Mouse (Mus musculus) midbrain, postnatal 0 days (tissue): ENCODE results near the gene Susd6. TPM values are rescaled to one million over a fixed set of nuclear protein-coding genes. Genes with fewer than 3 reads are reported as not detected.
A peak's percentile ranks its signal among the peaks of the same experiment; 100 is the strongest.

Experiments
- ATAC-seq: fragments of 200-750 bp; cut with Nextera tagmentation; 2 replicates; pipeline ENCODE4 v1.8.0; 2017; ENCODE audit warnings: moderate number of reproducible peaks, mild to moderate bottlenecking, moderate TSS enrichment, moderate library complexity; ENCODE audit not compliant: low FRiP score
- DNase-seq: peaks from one replicate; pipeline ENCODE4 v3.0.0-alpha.2; 2015; ENCODE audit warnings: low spot score
- H3K27ac ChIP-seq: fragments of 300-500 bp; sonication (generic); 2 replicates; pipeline ENCODE4 v1.5.1; 2014; ENCODE audit warnings: low read depth, mild to moderate bottlenecking, low read length, mixed read lengths
- H3K27me3 ChIP-seq: fragments of 300-500 bp; sonication (generic); 2 replicates; pipeline ENCODE4 v1.6.1; 2014; ENCODE audit warnings: low read length, control low read depth, mixed read lengths; ENCODE audit not compliant: insufficient read depth
- H3K36me3 ChIP-seq: fragments of 300-500 bp; sonication (generic); 2 replicates; pipeline ENCODE4 v1.6.1; 2014; ENCODE audit warnings: low read length, control low read depth, mixed read lengths; ENCODE audit not compliant: insufficient read depth
- H3K4me1 ChIP-seq: fragments of 300-500 bp; sonication (generic); 2 replicates; pipeline ENCODE4 v1.6.1; 2014; ENCODE audit warnings: mild to moderate bottlenecking, control low read depth, antibody characterized with exemption, low read length, mixed read lengths; ENCODE audit not compliant: insufficient read depth
- H3K4me2 ChIP-seq: fragments of 300-500 bp; sonication (generic); 2 replicates; pipeline ENCODE4 v1.6.1; 2014; ENCODE audit warnings: low read depth, mild to moderate bottlenecking, low read length, mixed read lengths; ENCODE audit not compliant: poor library complexity, severe bottlenecking
- H3K4me3 ChIP-seq: fragments of 300-500 bp; sonication (generic); 2 replicates; pipeline ENCODE4 v1.5.1; 2014; ENCODE audit warnings: low read depth, mild to moderate bottlenecking, low read length, moderate library complexity
- H3K9ac ChIP-seq: fragments of 300-500 bp; sonication (generic); replicated peaks from 2 replicates; pipeline ENCODE4 v1.6.1; 2014; ENCODE audit warnings: mild to moderate bottlenecking, low read length, moderate library complexity, mixed read lengths; ENCODE audit not compliant: poor library complexity, severe bottlenecking
- H3K9me3 ChIP-seq: fragments of 300-500 bp; sonication (generic); 2 replicates; pipeline ENCODE4 v1.6.1; 2016; ENCODE audit warnings: low read length, control low read depth
- CTCF ChIP-seq: IDR thresholded peaks from 2 replicates; pipeline ENCODE4 v1.5.1; 2016; ENCODE audit warnings: antibody characterized with exemption, mild to moderate bottlenecking
- WGBS: fragments of 180-500 bp; shearing (Covaris S2); extraction: QIAGEN DNeasy Blood & Tissue Kit; methylation state at CpG from one replicate; pipeline ENCODE4 v1.1.7; 2014; 5-methylcytosine and 5-hydroxymethylcytosine counted together
- polyA plus RNA-seq: library from polyadenylated mRNA; unstranded; fragments of >200 nt; fragmentation: Nextera tagmentation; extraction: Ambion mirVana; gene quantifications from 2 replicates; pipeline ENCODE4 v1.2.1, GENCODE M21; 2015
- total RNA-seq: library from RNA; depleted of rRNA; stranded (reverse); fragments of >200 nt; gene quantifications from 2 replicates; pipeline ENCODE4 v1.2.3, GENCODE M21; 2014

Susd6 gene
- total and polyA plus RNA-seq, 2 experiments from 2014 or later: 7.4 to 17.3 TPM

DNA sequence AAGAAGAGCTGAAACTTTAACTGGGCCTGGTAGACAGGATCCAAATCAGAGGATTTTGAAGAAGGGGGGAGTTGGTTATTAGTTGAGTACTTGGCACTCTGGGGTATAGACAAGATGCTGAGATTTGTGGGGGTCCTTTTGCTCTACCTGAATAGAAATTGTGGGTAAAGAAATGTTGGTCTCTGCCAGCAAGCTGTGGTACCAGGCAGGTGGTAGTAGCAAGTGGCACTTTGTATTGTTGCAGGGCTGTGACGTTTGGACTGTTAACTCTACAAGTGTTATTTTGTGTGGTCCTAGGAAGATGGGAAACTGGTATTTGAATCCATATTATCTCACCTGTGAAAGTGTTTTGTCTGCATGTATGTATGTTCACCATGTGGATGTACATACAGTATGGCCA lies 55.6 kb downstream of the Susd6 start:
- Histone ChIP-seq H3K4me3 (no peak overlapping the region), H3K27me3 (no peaks in the 10 kb centered on the region), H3K4me2 (no peak overlapping the region), H3K27ac (no peak overlapping the region), H3K4me1 (no peaks in the 10 kb centered on the region), H3K9ac (no peak overlapping the region), H3K9me3 (no peaks in the 10 kb centered on the region), H3K36me3 (no peaks in the 10 kb centered on the region)
- WGBS: 94% methylated on average over 1 of the region's 1 CpGs
- DNase-seq (no peak), ATAC-seq (no peak)
- no peak for TF ChIP-seq CTCF

DNA sequence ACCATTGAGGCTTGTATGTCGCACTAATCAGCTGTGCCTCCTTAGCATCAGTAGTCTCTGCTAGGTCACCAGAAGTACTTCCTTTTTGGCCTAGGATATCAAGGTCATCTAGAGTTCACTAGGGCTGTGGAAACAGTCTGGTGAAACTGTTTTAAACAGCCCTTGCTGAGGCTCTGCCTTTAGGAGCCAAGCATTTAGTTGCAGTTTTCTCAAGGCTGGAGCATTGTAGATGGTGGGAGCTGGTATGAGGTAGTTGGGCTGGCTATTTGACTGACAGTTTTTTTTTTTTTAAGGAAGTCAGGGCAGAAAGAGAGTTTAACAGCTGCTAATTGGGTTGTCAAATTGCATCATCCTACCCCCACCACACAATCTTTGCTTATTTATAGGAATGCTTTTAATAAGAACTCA lies 56.6 kb downstream of the Susd6 start:
- 91% methylated on average over 1 of the region's 1 CpGs for WGBS
- Histone ChIP-seq H3K4me2 (no peak overlapping the region), H3K27me3 (no peaks in the 10 kb centered on the region), H3K27ac (no peak overlapping the region), H3K4me1 (no peaks in the 10 kb centered on the region), H3K4me3 (no peak overlapping the region), H3K36me3 (no peaks in the 10 kb centered on the region), H3K9me3 (no peaks in the 10 kb centered on the region), H3K9ac (no peak overlapping the region)
- no peak for TF ChIP-seq CTCF
- ATAC-seq (no peak), DNase-seq (no peak)

DNA sequence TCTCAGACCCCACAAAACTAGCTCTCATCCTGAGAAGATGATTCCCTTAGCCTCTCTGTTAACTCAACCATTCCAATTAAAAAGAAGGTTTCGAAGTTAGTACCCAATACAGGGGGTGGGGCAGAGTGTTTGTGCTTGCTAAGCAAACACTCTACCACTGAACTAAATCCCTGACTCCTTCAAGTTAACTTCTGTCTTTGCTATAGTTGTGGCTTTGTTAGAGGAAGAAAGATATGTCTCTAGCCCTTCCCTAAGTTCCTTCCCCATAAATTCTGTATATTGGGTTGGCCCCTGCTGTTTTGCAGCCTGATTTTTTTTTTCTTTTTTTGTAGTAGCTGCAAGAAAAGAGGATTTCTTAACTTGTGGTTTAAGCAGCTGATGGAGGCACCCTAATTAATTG lies 61.7 kb downstream of the Susd6 start:
- no peaks in the 10 kb centered on the region for H3K4me1 ChIP-seq

DNA sequence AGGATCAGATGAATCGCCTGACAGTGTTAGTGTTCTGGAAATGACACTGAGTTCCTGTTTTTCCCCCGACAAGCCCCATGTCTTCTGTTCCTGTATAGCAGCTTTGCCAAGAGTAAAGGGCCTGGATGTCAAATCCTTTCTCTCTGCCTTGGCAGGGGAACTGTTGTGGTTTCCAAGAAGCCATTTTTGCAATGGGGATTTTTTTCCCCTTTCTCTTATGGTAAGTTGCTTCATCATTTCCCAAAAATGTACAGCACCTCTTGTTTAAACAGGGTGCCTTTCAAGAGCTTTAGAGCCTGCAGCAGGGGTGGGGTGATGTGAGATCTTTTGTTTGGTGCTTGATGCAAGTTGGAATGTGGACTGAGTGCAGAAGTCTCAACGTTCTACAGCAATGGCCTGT lies 63.4 kb downstream of the Susd6 start:
- Histone ChIP-seq H3K36me3 (no peaks in the 10 kb centered on the region), H3K4me2 (no peak overlapping the region), H3K27me3 (no peaks in the 10 kb centered on the region), H3K9ac (no peak overlapping the region), H3K9me3 (no peaks in the 10 kb centered on the region), H3K27ac (no peak overlapping the region), H3K4me3 (no peak overlapping the region), H3K4me1 (no peaks in the 10 kb centered on the region)
- WGBS: 58% methylated on average over 3 of the region's 3 CpGs
- DNase-seq (peak; percentile 42), ATAC-seq (no peak)
- no peak for TF ChIP-seq CTCF

More for the DNA sequence above, 61.7 kb downstream of the Susd6 start:
- no peaks in the 10 kb centered on the region for H3K36me3 ChIP-seq
- H3K27ac ChIP-seq: no peak overlapping the region
- H3K4me2 ChIP-seq: no peak overlapping the region
- H3K9me3 ChIP-seq: no peaks in the 10 kb centered on the region
- ATAC-seq (no peak), DNase-seq (no peak)
- WGBS: 94% methylated on average over 1 of the region's 1 CpGs
- H3K9ac ChIP-seq: no peak overlapping the region
- H3K27me3 ChIP-seq: no peaks in the 10 kb centered on the region
- TF ChIP-seq CTCF: no peak
- H3K4me3 ChIP-seq: no peak overlapping the region

DNA sequence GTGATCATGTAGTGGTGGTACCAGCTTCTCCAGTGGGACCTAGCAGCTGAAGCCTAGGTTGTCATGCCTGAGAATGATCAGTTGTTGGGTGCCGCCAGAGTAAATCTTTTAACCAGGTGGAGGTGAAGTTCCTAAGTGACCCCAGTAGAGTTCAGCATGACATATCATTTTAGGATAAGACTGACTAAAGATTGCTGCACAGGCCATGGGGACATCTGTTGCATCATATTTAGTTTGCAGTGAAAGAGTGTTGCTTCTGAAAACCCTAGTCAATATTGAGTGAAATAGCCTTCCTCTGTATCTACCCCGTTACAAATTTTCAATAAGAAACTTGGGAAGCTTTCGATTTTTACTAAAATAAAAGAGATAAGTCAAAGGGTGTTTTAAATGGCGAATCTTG lies 64.4 kb downstream of the Susd6 start:
- Histone ChIP-seq H3K4me2 (no peak overlapping the region), H3K4me1 (no peaks in the 10 kb centered on the region), H3K36me3 (no peaks in the 10 kb centered on the region), H3K27ac (no peak overlapping the region), H3K4me3 (no peak overlapping the region), H3K9me3 (no peaks in the 10 kb centered on the region), H3K9ac (no peak overlapping the region), H3K27me3 (no peaks in the 10 kb centered on the region)
- WGBS: 95% methylated on average over 4 of the region's 4 CpGs
- DNase-seq (no peak), ATAC-seq (no peak)
- TF ChIP-seq CTCF: no peak

DNA sequence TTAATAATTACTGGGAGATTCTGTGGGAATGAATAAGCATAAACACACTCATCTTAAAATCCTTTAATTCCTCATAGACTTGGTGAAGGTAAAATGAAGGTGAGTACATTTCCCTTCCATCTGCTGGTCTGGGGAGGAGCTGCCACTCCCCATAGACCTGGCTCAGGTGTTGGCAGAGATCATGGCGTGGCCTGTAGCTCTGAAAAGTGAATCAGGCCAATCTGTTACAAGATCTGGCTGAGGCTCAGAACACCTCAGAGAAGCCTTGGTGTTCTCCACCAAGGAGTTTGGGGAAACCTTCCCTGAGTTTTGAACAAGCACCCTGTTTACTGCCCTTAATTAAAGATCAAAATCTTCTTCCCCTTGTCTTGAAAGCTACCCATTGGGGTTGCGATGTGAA lies 64.8 kb downstream of the Susd6 start:
- ATAC-seq: no peak
- Histone ChIP-seq H3K9ac (no peak overlapping the region), H3K4me1 (no peaks in the 10 kb centered on the region), H3K4me2 (no peak overlapping the region), H3K27me3 (no peaks in the 10 kb centered on the region), H3K9me3 (no peaks in the 10 kb centered on the region), H3K36me3 (no peaks in the 10 kb centered on the region), H3K27ac (no peak overlapping the region), H3K4me3 (no peak overlapping the region)
- no peak for TF ChIP-seq CTCF
- WGBS: 83% methylated on average over 2 of the region's 2 CpGs
- no peak for DNase-seq
